Mouse (Mus musculus) lung, adult 2 months (tissue): ENCODE data around the gene Selenot. TPM values are rescaled to one million over a fixed set of nuclear protein-coding genes. Genes with fewer than 3 reads are reported as not detected.

Experiments
- DNase-seq: peaks from one replicate; pipeline ENCODE4 v3.0.0; 2022
- H3K4me1 ChIP-seq: fragments of 200-500 bp; 2 replicates; pipeline ENCODE4 v1.6.1; 2011; ENCODE audit warnings: low read length; ENCODE audit not compliant: control insufficient read depth, insufficient read depth
- H3K4me3 ChIP-seq: fragments of 200-500 bp; replicated peaks from 2 replicates; pipeline ENCODE3; 2011; ENCODE audit warnings: low read depth, mild to moderate bottlenecking, control low read depth, low read length; ENCODE audit errors: extremely low read depth
- CTCF ChIP-seq: fragments of 200-500 bp; IDR thresholded peaks from 2 replicates; pipeline ENCODE4 v1.5.1; 2011; ENCODE audit warnings: mild to moderate bottlenecking, low read length, control low read depth; ENCODE audit not compliant: insufficient read depth
- POLR2A ChIP-seq: fragments of 200-500 bp; IDR thresholded peaks from 2 replicates; pipeline ENCODE4 v1.6.1; 2011; ENCODE audit warnings: low read depth, mild to moderate bottlenecking, control low read depth, low read length, borderline replicate concordance; ENCODE audit errors: extremely low read depth
- WGBS: fragments of 180-500 bp; shearing (Covaris S2); methylation state at CpG from one replicate; pipeline ENCODE4 v1.1.7; 2018; 5-methylcytosine and 5-hydroxymethylcytosine counted together
- polyA plus RNA-seq: library from polyadenylated mRNA; depleted of rRNA; stranded (reverse); fragments of >200 nt; gene quantifications from 2 replicates; pipeline ENCODE4 v1.2.3, GENCODE M21; 2012; rRNA removed

The Selenot gene
- polyA plus RNA-seq: 31.5 and 44.6 TPM in 2 replicates

- peak within 1 kb of the TSS; percentile 71 for H3K4me3 ChIP-seq
- peak; percentile 95 for DNase-seq
- TF ChIP-seq CTCF: no peak
- TF ChIP-seq POLR2A: peak; percentile 95
- H3K4me1 ChIP-seq: peaks cover 5% of the 10 kb centered on the region
- 2% methylated on average over 57 of the region's 59 CpGs for WGBS
Observed at GRCm38 (mm10) chr3:58576137-58577066, at the start of gene Selenot. TSS of gene Selenot (plus strand) at chr3:58576636.

DNA sequence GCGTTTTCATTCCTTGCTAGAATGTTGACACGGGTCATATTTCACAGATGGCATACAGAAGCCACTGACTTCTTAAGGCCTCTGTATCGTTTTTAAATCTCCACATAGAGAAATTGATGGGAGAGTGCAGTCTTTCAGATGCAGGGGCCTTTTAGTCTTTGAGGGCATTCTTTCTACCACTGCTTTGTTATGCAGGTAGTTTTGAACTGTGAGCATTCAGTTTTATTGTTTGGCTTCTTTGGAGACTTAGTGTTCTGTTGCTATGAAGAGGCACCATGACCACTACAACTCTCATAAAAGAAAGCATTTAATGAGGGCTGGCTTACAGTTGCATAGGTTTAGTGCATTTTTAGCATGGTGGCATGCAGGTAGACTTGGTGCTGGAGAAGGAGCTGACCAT, 39.9 kb upstream of the Selenot start:
- no peak for DNase-seq
- TF ChIP-seq POLR2A: no peak
- no peak for TF ChIP-seq CTCF

GRCm38 (mm10) chr3:58552001-58552811, 24.2 kb upstream of the Selenot start:
- Histone ChIP-seq H3K4me3 (no peak overlapping the region), H3K4me1 (no peaks in the 10 kb centered on the region)
- 40% methylated on average over 1 of the region's 1 CpGs for WGBS
- TF ChIP-seq POLR2A (no peak), CTCF (no peak)
- DNase-seq: no peak

More for the DNA sequence above, 39.9 kb upstream of the Selenot start:
- 94% methylated on average over 3 of the region's 3 CpGs for WGBS
- H3K4me3 ChIP-seq: no peak overlapping the region
- no peaks in the 10 kb centered on the region for H3K4me1 ChIP-seq

DNA sequence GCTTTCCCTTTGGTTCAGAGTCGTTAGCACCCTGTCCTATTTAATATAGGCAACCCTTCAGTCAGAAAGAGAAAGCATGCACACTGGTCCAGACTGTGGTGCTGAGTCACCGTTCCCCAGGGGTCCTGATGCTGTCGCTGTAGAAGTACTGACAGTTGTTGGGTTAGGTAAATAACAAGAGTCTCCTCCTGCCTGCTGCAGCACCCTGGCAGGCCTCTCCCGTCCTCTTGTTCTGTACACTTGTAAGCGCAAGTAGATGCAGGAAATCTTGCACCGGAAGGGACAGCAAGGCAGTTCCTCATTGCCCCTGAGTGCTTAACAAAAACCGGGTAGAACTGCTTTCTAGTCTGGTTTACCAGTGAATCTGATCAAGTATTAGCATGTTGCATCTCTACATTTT, 19.8 kb upstream of the Selenot start:
- H3K4me1 ChIP-seq: no peaks in the 10 kb centered on the region
- H3K4me3 ChIP-seq: no peak overlapping the region
- no peak for TF ChIP-seq POLR2A
- no peak for TF ChIP-seq CTCF
- 81% methylated on average over 7 of the region's 7 CpGs for WGBS
- DNase-seq: no peak

DNA sequence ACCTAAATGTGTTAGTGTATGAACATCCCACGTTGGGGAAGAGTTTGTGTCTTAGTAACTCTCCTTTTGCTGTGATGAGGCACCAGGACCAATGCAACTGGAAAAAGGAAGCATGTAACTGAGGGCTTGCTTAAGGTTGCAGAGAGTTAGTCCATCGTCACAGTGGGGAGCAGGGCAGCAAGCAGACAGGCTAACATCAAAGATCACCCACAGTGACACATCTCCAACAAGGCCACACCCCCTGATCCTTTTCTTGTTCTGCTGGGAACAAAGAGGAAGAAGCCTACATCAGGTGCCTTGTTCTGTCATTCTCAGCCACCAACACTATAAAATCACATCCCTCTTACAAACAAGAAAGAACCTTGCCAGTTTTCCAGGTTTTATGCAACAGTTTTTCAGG, 16.5 kb upstream of the Selenot start:
- WGBS: 57% methylated on average over 2 of the region's 2 CpGs
- DNase-seq: no peak
- no peaks in the 10 kb centered on the region for H3K4me1 ChIP-seq
- no peak overlapping the region for H3K4me3 ChIP-seq
- no peak for TF ChIP-seq CTCF
- no peak for TF ChIP-seq POLR2A

- TF ChIP-seq CTCF (no peak), POLR2A (no peak)
- H3K4me3 ChIP-seq: no peak overlapping the region
- no peak for DNase-seq
- 64% methylated on average over 2 of the region's 2 CpGs for WGBS
- no peaks in the 10 kb centered on the region for H3K4me1 ChIP-seq
Observed at GRCm38 (mm10) chr3:58561437-58561836, 15.0 kb upstream of the Selenot start.

DNA sequence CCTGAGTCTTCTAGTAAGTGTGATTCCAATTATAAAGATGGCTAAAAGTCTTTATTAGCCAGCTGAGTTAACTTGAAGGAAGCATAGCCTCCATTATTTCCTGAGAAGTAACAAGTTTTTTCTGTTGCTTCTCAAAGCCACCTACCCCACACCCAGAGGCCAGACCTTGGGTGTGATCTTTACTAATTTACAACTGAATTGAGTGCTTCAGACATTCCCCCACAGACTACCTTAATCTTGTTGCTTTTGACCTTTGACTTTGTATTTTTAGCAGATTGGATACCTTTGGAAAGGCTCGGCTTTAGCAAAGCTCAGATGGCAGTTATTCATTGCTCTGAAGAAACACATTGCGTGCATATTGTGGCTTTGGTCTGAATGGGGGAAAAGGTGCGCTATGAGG, 5.6 kb upstream of the Selenot start:
- no peak for DNase-seq
- 85% methylated on average over 3 of the region's 3 CpGs for WGBS
- Histone ChIP-seq H3K4me3 (no peak overlapping the region), H3K4me1 (no peaks in the 10 kb centered on the region)
- TF ChIP-seq POLR2A: no peak
- no peak for TF ChIP-seq CTCF

GRCm38 (mm10) chr3:58577067-58577503, 649 bp downstream of the Selenot start:
- Histone ChIP-seq H3K4me3 (peak overlapping the region; percentile 71), H3K4me1 (peaks cover 10% of the 10 kb centered on the region)
- DNase-seq: no peak
- TF ChIP-seq POLR2A (no peak), CTCF (no peak)
- WGBS: 1% methylated on average over 36 of the region's 36 CpGs

- Histone ChIP-seq H3K4me1 (peaks cover 15% of the 10 kb centered on the region), H3K4me3 (peak overlapping the region; percentile 71)
- 9% methylated on average over 8 of the region's 8 CpGs for WGBS
- TF ChIP-seq CTCF: no peak
- TF ChIP-seq POLR2A: no peak
- DNase-seq: no peak
Observed at GRCm38 (mm10) chr3:58577506-58578050, 1.1 kb downstream of the Selenot start.
